ENCODE assay signal across 8 mouse cellular contexts in genomic region chr3:158032106-158032505, GRCm38 (mm10). TPM values are rescaled to one million over a fixed set of nuclear protein-coding genes. Genes with fewer than 3 reads are reported as not detected.
DNase-seq lines count a peak whose midpoint lies in the region; ATAC-seq and TF ChIP-seq lines count a peak whose summit lies in the region.

No protein-coding gene starts in this region.

- no peaks in the 10 kb centered on the region for H3K36me3 ChIP-seq in hindbrain, postnatal 0 days (ENCODE audit: insufficient read depth, low read length)
- peaks cover 3% of the 10 kb centered on the region for H3K36me3 ChIP-seq in myocyte (ENCODE audit: control insufficient read depth, insufficient read depth)

- H3K4me3 ChIP-seq in layer of hippocampus, adult 2 months = peak overlapping the region; percentile 81
- H3K4me3 ChIP-seq in brown adipose tissue, adult 24 weeks (ENCODE audit: insufficient read depth, low read depth, low read length) = peak overlapping the region; percentile 98
- H3K4me3 ChIP-seq in hindbrain, postnatal 0 days (ENCODE audit: low read length) = peak overlapping the region; percentile 93
- peak overlapping the region; percentile 46 for H3K4me3 ChIP-seq in myocyte

- no peak for DNase-seq in layer of hippocampus, adult 2 months (ENCODE audit: low spot score in 2 of 2)
- DNase-seq in layer of hippocampus, postnatal 25 days (ENCODE audit: extremely low spot score in 1 of 2, low spot score in 1 of 2) = no peak
- no peak for DNase-seq in hindbrain, postnatal 0 days (ENCODE audit: low spot score)
- no peak for DNase-seq in cerebellum, postnatal 14 days
- DNase-seq in layer of hippocampus, adult 8-10 months (ENCODE audit: low spot score in 2 of 2) = no peak
- no peak for DNase-seq in kidney, adult 11 months

- 4% methylated on average over 4 of the region's 4 CpGs for WGBS in hindbrain, postnatal 0 days

- H3K4me1 ChIP-seq in brown adipose tissue, adult 24 weeks (ENCODE audit: control insufficient read depth, insufficient read depth, insufficient read length, low read length) = peaks cover 6% of the 10 kb centered on the region; the same call in 1 of the 2 replicates
- H3K4me1 ChIP-seq in hindbrain, postnatal 0 days (ENCODE audit: insufficient read depth, low read length) = peaks cover 17% of the 10 kb centered on the region

- H3K9ac ChIP-seq in hindbrain, postnatal 0 days (replicated peaks; ENCODE audit: low read length) = peak overlapping the region; percentile 92

- peaks cover 94% of the 10 kb centered on the region for H3K79me2 ChIP-seq in myocyte (ENCODE audit: control insufficient read depth, insufficient read depth)

- H3K9me3 ChIP-seq in hindbrain, postnatal 0 days (ENCODE audit: low read length) = no peaks in the 10 kb centered on the region

- no peaks in the 10 kb centered on the region for H3K27me3 ChIP-seq in hindbrain, postnatal 0 days (ENCODE audit: insufficient read depth, low read length)
- no peaks in the 10 kb centered on the region for H3K27me3 ChIP-seq in myocyte (ENCODE audit: control insufficient read depth, insufficient read depth, insufficient read length)

- no peak for TF ChIP-seq POLR2A in myocyte (IDR thresholded peaks at IDR 0.05; ENCODE audit: insufficient read length, low read depth)

- peak overlapping the region; percentile 89 for H3K27ac ChIP-seq in layer of hippocampus, adult 2 months
- peak overlapping the region; percentile 78; the same call in 1 of the 2 replicates for H3K27ac ChIP-seq in brown adipose tissue, adult 24 weeks (replicated peaks; ENCODE audit: low read depth, low read length)
- peak overlapping the region; percentile 94 for H3K27ac ChIP-seq in hindbrain, postnatal 0 days

- peak overlapping the region; percentile 93 for H3K4me2 ChIP-seq in hindbrain, postnatal 0 days (ENCODE audit: low read depth, low read length)
- peak overlapping the region; percentile 94 for H3K4me2 ChIP-seq in myocyte (ENCODE audit: low read depth)

- H3ac ChIP-seq in myocyte (ENCODE audit: control insufficient read depth, insufficient read length) = peak overlapping the region; percentile 52

- no peak for TF ChIP-seq CTCF in layer of hippocampus, adult 2 months (conservative IDR thresholded peaks at IDR 0.05)
- no peak for TF ChIP-seq CTCF in hindbrain, postnatal 0 days (IDR thresholded peaks at IDR 0.05; ENCODE audit: low read depth)

- ATAC-seq in hindbrain, postnatal 0 days = no peak

TF ChIP-seq in myocyte, 11 proteins besides CTCF, POLR2A, EP300 and RAD21:
- TF ChIP-seq TCF3 (IDR thresholded peaks at IDR 0.05; ENCODE audit: insufficient read length, low read depth) = no peak
- TF ChIP-seq MYOG (IDR thresholded peaks at IDR 0.05; ENCODE audit: control insufficient read depth in 1 of 3, insufficient read depth in 1 of 3, insufficient read length in 2 of 3, low read depth in 2 of 3) = no peak
TF ChIP-seq in myocyte: peak in this region for 0.

RNA-seq across cellular contexts. Expression of gene Srsf11, which starts 4.3 kb away (rescaled TPM):
- total RNA-seq in layer of hippocampus, adult 2 months (2021) = 100 to 1,000 TPM; 194 to 207 TPM
- total RNA-seq in layer of hippocampus, postnatal 25 days (2021) = 100 to 1,000 TPM; 128 to 183 TPM
- 84.0 and 84.9 TPM in 2 replicates for polyA plus RNA-seq in brown adipose tissue, adult 24 weeks (2012; ENCODE audit: insufficient read depth, insufficient read length, missing spikeins)
- 159 and 182 TPM in 2 replicates for total RNA-seq in hindbrain, postnatal 0 days (2014; rRNA removed)
- polyA plus RNA-seq in hindbrain, postnatal 0 days (2015; fragmentation: Nextera tagmentation; extraction: Ambion mirVana) = 180 and 182 TPM in 2 replicates
- 46.2 TPM for polyA plus RNA-seq in myocyte (2012; fragmentation: generic; extraction: Trizol)
- 100 to 1,000 TPM; 162 to 195 (median 183) TPM for total RNA-seq in layer of hippocampus, adult 8-10 months (2022)

RNA-seq across cellular contexts. Expression of gene Lrrc40, which starts 4.4 kb away (rescaled TPM):
- 10 to 100 TPM; 28.1 to 30.1 TPM for total RNA-seq in layer of hippocampus, adult 2 months (2021)
- 10 to 100 TPM; 25.3 to 28.3 TPM for total RNA-seq in layer of hippocampus, postnatal 25 days (2021)
- 12.9 and 19.0 TPM in 2 replicates for polyA plus RNA-seq in brown adipose tissue, adult 24 weeks (2012; ENCODE audit: insufficient read depth, insufficient read length, missing spikeins)
- 30.9 and 41.8 TPM in 2 replicates for total RNA-seq in hindbrain, postnatal 0 days (2014; rRNA removed)
- polyA plus RNA-seq in hindbrain, postnatal 0 days (2015; fragmentation: Nextera tagmentation; extraction: Ambion mirVana) = 47.7 and 48.7 TPM in 2 replicates
- polyA plus RNA-seq in myocyte (2012; fragmentation: generic; extraction: Trizol) = 6.4 TPM
- total RNA-seq in layer of hippocampus, adult 8-10 months (2022) = 10 to 100 TPM; 28.9 to 35.4 (median 31.0) TPM

Comparison
In these comparisons a context has a peak if more than half of its experiments do, and no peak if none do; other contexts are left out.
1. H3K4me3 ChIP-seq: peak in every context shown above with its lines; median percentile 98 in brown adipose tissue, adult 24 weeks; 93 in hindbrain, postnatal 0 days; 81 in layer of hippocampus, adult 2 months; 46 in myocyte.